Mouse (Mus musculus): ENCODE results near the gene Ifit3.
"Not testable (repeated sequence)": the region's sequence is repeated elsewhere in the genome, so short reads cannot be mapped to it uniquely, and the experiment has no call there.

Gene Ifit3

GRCm38 (mm10) chr19:34593456-34593855, 10.1 kb downstream of the Ifit3 start:
- DNase-seq: no peak

GRCm38 (mm10) chr19:34594523-34594922, 11.2 kb downstream of the Ifit3 start:
- not testable (repeated sequence) for DNase-seq

- no peak for DNase-seq
These were observed 13.5 kb downstream of the Ifit3 start for GRCm38 (mm10) chr19:34596811-34597210.

GRCm38 (mm10) chr19:34598341-34598740, 15.0 kb downstream of the Ifit3 start:
- no peak for DNase-seq

GRCm38 (mm10) chr19:34599250-34599649, 15.9 kb downstream of the Ifit3 start:
- DNase-seq: not testable (repeated sequence)

GRCm38 (mm10) chr19:34601888-34602287, 18.6 kb downstream of the Ifit3 start, which contains the start of gene Ifit1bl1:
Gene Ifit1bl1, minus strand, starts transcription at chr19:34601956.
- DNase-seq: not testable (repeated sequence)

GRCm38 (mm10) chr19:34605472-34605871, 22.1 kb downstream of the Ifit3 start:
- no peak for DNase-seq

GRCm38 (mm10) chr19:34607237-34608051, 24.1 kb downstream of the Ifit3 start, which contains the start of gene Ifit3b:
Gene Ifit3b, plus strand, starts transcription at chr19:34607970.
- DNase-seq: peak; percentile 73

GRCm38 (mm10) chr19:34610118-34610517, 26.8 kb downstream of the Ifit3 start:
- not testable (repeated sequence) for DNase-seq

GRCm38 (mm10) chr19:34612243-34613001, 29.1 kb downstream of the Ifit3 start:
- not testable (repeated sequence) for DNase-seq

- no peak for DNase-seq
These were observed 37.5 kb downstream of the Ifit3 start for GRCm38 (mm10) chr19:34620871-34621270.

GRCm38 (mm10) chr19:34623781-34624180, 40.5 kb downstream of the Ifit3 start:
- DNase-seq: no peak

GRCm38 (mm10) chr19:34624663-34625062, 41.3 kb downstream of the Ifit3 start:
- no peak for DNase-seq

- no peak for DNase-seq
These were observed 44.2 kb downstream of the Ifit3 start for GRCm38 (mm10) chr19:34627496-34627895.

GRCm38 (mm10) chr19:34631487-34631886, 48.2 kb downstream of the Ifit3 start:
- no peak for DNase-seq

- DNase-seq: no peak
These were observed 50.2 kb downstream of the Ifit3 start for GRCm38 (mm10) chr19:34633484-34633883.

- peak; percentile 72 for DNase-seq
These were observed 53.7 kb downstream of the Ifit3 start for GRCm38 (mm10) chr19:34636933-34637557.

All from kidney, adult 18-20 months (tissue).